Mouse (Mus musculus) heart, adult 11 months (tissue): Measurements from ENCODE around the gene Rnf43.

Source experiments
- DNase-seq: peaks from one replicate; pipeline ENCODE4 v3.0.0; 2022

Rnf43 gene

GRCm38 (mm10) chr11:87662407-87662806 lies at the start of gene Rnf43:
Rnf43 (plus strand) TSS chr11:87662722.
- peak; percentile 95 for DNase-seq

GRCm38 (mm10) chr11:87613972-87614371 lies 48.5 kb upstream of the Rnf43 start:
- no peak for DNase-seq

GRCm38 (mm10) chr11:87615551-87615950 lies 47.0 kb upstream of the Rnf43 start:
- DNase-seq = no peak

GRCm38 (mm10) chr11:87615952-87616351 lies 46.6 kb upstream of the Rnf43 start:
- DNase-seq = no peak

GRCm38 (mm10) chr11:87616790-87617474 lies 45.6 kb upstream of the Rnf43 start, which contains the start of gene Hsf5:
Hsf5 (plus strand) TSS chr11:87617164.
- DNase-seq = peak; percentile 88

GRCm38 (mm10) chr11:87617606-87618005 lies 44.9 kb upstream of the Rnf43 start:
- DNase-seq = no peak

GRCm38 (mm10) chr11:87623160-87623559 lies 39.4 kb upstream of the Rnf43 start:
- DNase-seq = peak; percentile 50

GRCm38 (mm10) chr11:87629859-87630258 lies 32.7 kb upstream of the Rnf43 start:
- DNase-seq = peak; percentile 68

- no peak for DNase-seq
Observed at GRCm38 (mm10) chr11:87638793-87639192, 23.7 kb upstream of the Rnf43 start.

GRCm38 (mm10) chr11:87639206-87639605 lies 23.3 kb upstream of the Rnf43 start:
- DNase-seq = peak; percentile 97

GRCm38 (mm10) chr11:87642865-87643264 lies 19.7 kb upstream of the Rnf43 start:
- DNase-seq = no peak

- DNase-seq = no peak
Observed at GRCm38 (mm10) chr11:87654693-87655092, 7.8 kb upstream of the Rnf43 start.

- no peak for DNase-seq
Observed at GRCm38 (mm10) chr11:87659216-87659615, 3.3 kb upstream of the Rnf43 start.

GRCm38 (mm10) chr11:87662822-87663221 lies 300 bp downstream of the Rnf43 start:
- peak; percentile 72 for DNase-seq

- no peak for DNase-seq
Observed at GRCm38 (mm10) chr11:87663948-87664347, 1.4 kb downstream of the Rnf43 start.

- DNase-seq = peak; percentile 76
Observed at GRCm38 (mm10) chr11:87664521-87664920, 2.0 kb downstream of the Rnf43 start.

- peak; percentile 33 for DNase-seq
Observed at GRCm38 (mm10) chr11:87665224-87665623, 2.7 kb downstream of the Rnf43 start.

- DNase-seq = peak; percentile 18
Observed at GRCm38 (mm10) chr11:87665658-87666057, 3.1 kb downstream of the Rnf43 start.

GRCm38 (mm10) chr11:87666256-87667035 lies 3.9 kb downstream of the Rnf43 start:
- peak; percentile 16 for DNase-seq

- DNase-seq = peak; percentile 45
Observed at GRCm38 (mm10) chr11:87667107-87668090, 4.9 kb downstream of the Rnf43 start.

GRCm38 (mm10) chr11:87673282-87673681 lies 10.8 kb downstream of the Rnf43 start:
- no peak for DNase-seq

GRCm38 (mm10) chr11:87675606-87676005 lies 13.1 kb downstream of the Rnf43 start:
- peak; percentile 61 for DNase-seq

GRCm38 (mm10) chr11:87677756-87678155 lies 15.2 kb downstream of the Rnf43 start:
- DNase-seq = peak; percentile 60
